8 mouse cellular contexts compared by ENCODE assay signal in the genomic region with DNA sequence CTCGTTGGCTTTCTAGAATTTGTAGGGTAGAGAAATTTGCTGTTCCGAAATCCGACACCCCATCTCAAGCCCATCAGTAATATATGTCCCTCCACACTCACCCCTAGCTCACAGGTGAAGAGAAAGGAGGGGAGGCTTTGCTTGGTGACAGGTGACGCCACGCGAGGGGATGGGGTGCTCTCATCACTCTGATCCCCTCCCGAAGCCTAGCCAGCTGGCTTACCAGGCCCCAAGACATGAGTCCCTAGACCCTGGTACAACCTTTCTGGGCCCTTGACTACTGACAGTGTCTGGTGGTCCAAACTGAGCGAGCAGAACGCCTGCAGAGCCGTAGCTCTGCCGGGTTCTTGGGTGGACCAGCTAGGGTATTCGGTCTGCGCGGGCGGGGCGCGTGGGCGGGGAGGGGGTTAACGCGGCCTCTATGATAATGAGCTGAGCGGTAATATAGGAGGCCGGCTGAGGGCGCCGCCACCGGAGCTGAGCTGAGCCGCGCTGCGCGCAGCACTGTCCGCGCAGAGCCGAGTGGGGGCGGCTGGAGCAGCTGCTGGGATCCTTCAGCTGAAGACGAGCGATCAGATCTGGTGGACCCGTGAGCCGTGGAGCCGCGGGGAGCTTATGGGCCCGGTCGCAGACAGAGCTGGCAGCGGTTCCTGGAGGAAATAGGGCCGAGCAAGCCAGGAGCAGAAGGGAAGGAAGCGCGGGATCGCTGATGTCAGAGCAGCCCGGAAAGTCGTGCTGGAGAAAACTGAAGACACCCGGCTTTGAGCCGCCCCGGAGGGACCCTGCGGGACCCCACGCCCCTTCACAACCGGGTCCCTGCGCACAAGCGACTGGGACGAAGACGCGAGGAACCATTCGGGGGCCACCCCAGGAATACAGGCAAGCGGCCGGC. TPM values are rescaled to one million over a fixed set of nuclear protein-coding genes. Genes with fewer than 3 reads are reported as not detected.
DNase-seq lines count a peak whose midpoint lies in the region; ATAC-seq and TF ChIP-seq lines count a peak whose summit lies in the region.

No protein-coding gene starts in this region.

- no peaks in the 10 kb centered on the region for H3K36me3 ChIP-seq in E14TG2a.4 (ENCODE audit: insufficient read depth, low read length)
- no peaks in the 10 kb centered on the region for H3K36me3 ChIP-seq in forebrain, embryonic 14.5 days (ENCODE audit: control insufficient read depth, insufficient read depth, low read length)
- no peaks in the 10 kb centered on the region for H3K36me3 ChIP-seq in liver, embryonic 16.5 days (ENCODE audit: control insufficient read depth, insufficient read depth)
- H3K36me3 ChIP-seq in neural tube, embryonic 15.5 days = no peaks in the 10 kb centered on the region

- no peak for TF ChIP-seq CTCF in E14TG2a.4 (conservative IDR thresholded peaks at IDR 0.05; ENCODE audit: low read length)

- H3K9me3 ChIP-seq in E14TG2a.4 (ENCODE audit: low read length) = no peaks in the 10 kb centered on the region
- H3K9me3 ChIP-seq in forebrain, embryonic 14.5 days (replicated peaks; ENCODE audit: control insufficient read depth, low read length) = no peaks in the 10 kb centered on the region
- no peaks in the 10 kb centered on the region for H3K9me3 ChIP-seq in liver, embryonic 16.5 days (replicated peaks; ENCODE audit: control insufficient read depth, low read length)
- H3K9me3 ChIP-seq in neural tube, embryonic 15.5 days (replicated peaks) = no peaks in the 10 kb centered on the region

- peak overlapping the region; percentile 55 for H3K4me2 ChIP-seq in forebrain, embryonic 14.5 days (ENCODE audit: low read length)
- peak overlapping the region; percentile 94 for H3K4me2 ChIP-seq in liver, embryonic 16.5 days (ENCODE audit: low read depth, low read length)
- H3K4me2 ChIP-seq in neural tube, embryonic 15.5 days = peak overlapping the region; percentile 76

- peaks cover 26% of the 10 kb centered on the region for H3K4me1 ChIP-seq in E14TG2a.4 (replicated peaks; ENCODE audit: low read depth, low read length)
- peaks cover 15% of the 10 kb centered on the region for H3K4me1 ChIP-seq in forebrain, embryonic 14.5 days (ENCODE audit: control insufficient read depth, insufficient read depth, low read length)
- H3K4me1 ChIP-seq in liver, embryonic 16.5 days (ENCODE audit: control insufficient read depth, low read depth, low read length) = peaks cover 24% of the 10 kb centered on the region
- peaks cover 34% of the 10 kb centered on the region for H3K4me1 ChIP-seq in neural tube, embryonic 15.5 days

- DNase-seq in cerebellum, adult 11-12 months = peak; percentile 90
- DNase-seq in forebrain, embryonic 14.5 days (ENCODE audit: low spot score) = peak; percentile 93
- DNase-seq in heart, postnatal 10 days = peak; percentile 89 to 92
- peak; percentile 88 for DNase-seq in layer of hippocampus, adult 11-12 months (ENCODE audit: low spot score)
- DNase-seq in testis, postnatal 10 days (ENCODE audit: low spot score) = peak; percentile 81

- peak overlapping the region; percentile 87 for H3K4me3 ChIP-seq in E14TG2a.4 (replicated peaks; ENCODE audit: low read length)
- peak overlapping the region; percentile 96 for H3K4me3 ChIP-seq in forebrain, embryonic 14.5 days (ENCODE audit: low read depth, low read length)
- peak overlapping the region; percentile 69 for H3K4me3 ChIP-seq in liver, embryonic 16.5 days (ENCODE audit: low read depth, low read length)
- H3K4me3 ChIP-seq in neural tube, embryonic 15.5 days (replicated peaks) = peak overlapping the region; percentile 84

- H3K9ac ChIP-seq in forebrain, embryonic 14.5 days (ENCODE audit: low read length) = peak overlapping the region; percentile 99
- peak overlapping the region; percentile 68 for H3K9ac ChIP-seq in liver, embryonic 16.5 days (ENCODE audit: low read depth, low read length)
- peak overlapping the region; percentile 97 for H3K9ac ChIP-seq in neural tube, embryonic 15.5 days (replicated peaks)

- under 1% methylated on average over 61 of the region's 62 CpGs for WGBS in forebrain, embryonic 14.5 days
- 1% methylated on average over 62 of the region's 62 CpGs for WGBS in liver, embryonic 16.5 days (ENCODE audit: insufficient replicate concordance)
- under 1% methylated on average over 62 of the region's 62 CpGs for WGBS in neural tube, embryonic 15.5 days

- peaks cover 37% of the 10 kb centered on the region for H3K27me3 ChIP-seq in E14TG2a.4 (ENCODE audit: insufficient read depth, low read length)
- no peaks in the 10 kb centered on the region for H3K27me3 ChIP-seq in forebrain, embryonic 14.5 days (replicated peaks; ENCODE audit: control insufficient read depth, insufficient read depth, low read length)
- peaks cover 2% of the 10 kb centered on the region for H3K27me3 ChIP-seq in liver, embryonic 16.5 days (ENCODE audit: control insufficient read depth, insufficient read depth, low read depth, low read length)
- H3K27me3 ChIP-seq in neural tube, embryonic 15.5 days (replicated peaks) = no peaks in the 10 kb centered on the region

- H3K27ac ChIP-seq in forebrain, embryonic 14.5 days (ENCODE audit: low read depth, low read length) = peak overlapping the region; percentile 97
- H3K27ac ChIP-seq in liver, embryonic 16.5 days (ENCODE audit: low read length) = peak overlapping the region; percentile 38
- H3K27ac ChIP-seq in neural tube, embryonic 15.5 days (replicated peaks) = peak overlapping the region; percentile 97

- ATAC-seq in forebrain, embryonic 14.5 days = peak; percentile 93
- ATAC-seq in liver, embryonic 16.5 days (ENCODE audit: low read depth) = peak; percentile 91
- ATAC-seq in neural tube, embryonic 15.5 days (ENCODE audit: low FRiP score) = peak; percentile 94

- intact Hi-C loops in heart, postnatal 10 days (cut with DNase I) = loop anchor here (1.0 to 10.0 kb wide), 7 partner anchors 27 to 922 kb away; no protein-coding TSS in a partner anchor

RNA-seq across cellular contexts. Expression of a gene that starts 1.6 kb away (rescaled TPM):
- 54.7 and 65.7 TPM in 2 replicates for polyA plus RNA-seq in forebrain, embryonic 14.5 days (2014; fragmentation: Nextera tagmentation; extraction: Ambion mirVana)
- 10 to 100 TPM; 25.5 to 34.6 TPM for total RNA-seq in heart, postnatal 10 days (2021)
- polyA plus RNA-seq in liver, embryonic 16.5 days (2015; fragmentation: Nextera tagmentation; extraction: Ambion mirVana) = 1.7 and 2.2 TPM in 2 replicates
- 37.7 and 42.4 TPM in 2 replicates for polyA plus RNA-seq in neural tube, embryonic 15.5 days (2015; fragmentation: Nextera tagmentation; extraction: Ambion mirVana)

Comparison
In these comparisons a context has a peak if more than half of its experiments do, and no peak if none do; other contexts are left out.
1. Peak in every context shown above with its lines: DNase-seq, ATAC-seq, H3K4me3 ChIP-seq and H3K27ac ChIP-seq.
2. H3K27ac ChIP-seq: peak in every context shown above with its lines; median percentile 97 in forebrain, embryonic 14.5 days; 97 in neural tube, embryonic 15.5 days; 38 in liver, embryonic 16.5 days.
3. RNA of a gene that starts 1.6 kb away (polyA plus RNA-seq): 54.7 to 65.7 TPM in forebrain, embryonic 14.5 days and 37.7 to 42.4 TPM in neural tube, embryonic 15.5 days; 1.7 to 2.2 TPM in liver, embryonic 16.5 days; every median in the first group is over 10 times any median in the second.